Mouse (Mus musculus) cerebellum, adult (tissue): ENCODE results near the gene Mcam.

ENCODE experiments used
- ATAC-seq: cut with Nextera tagmentation; 2 replicates; pipeline ENCODE4 v1.9.2; 2017; ENCODE audit warnings: mild to moderate bottlenecking, moderate library complexity, mixed read lengths; ENCODE audit not compliant: insufficient number of reproducible peaks, low FRiP score, low TSS enrichment

Gene Mcam

DNA sequence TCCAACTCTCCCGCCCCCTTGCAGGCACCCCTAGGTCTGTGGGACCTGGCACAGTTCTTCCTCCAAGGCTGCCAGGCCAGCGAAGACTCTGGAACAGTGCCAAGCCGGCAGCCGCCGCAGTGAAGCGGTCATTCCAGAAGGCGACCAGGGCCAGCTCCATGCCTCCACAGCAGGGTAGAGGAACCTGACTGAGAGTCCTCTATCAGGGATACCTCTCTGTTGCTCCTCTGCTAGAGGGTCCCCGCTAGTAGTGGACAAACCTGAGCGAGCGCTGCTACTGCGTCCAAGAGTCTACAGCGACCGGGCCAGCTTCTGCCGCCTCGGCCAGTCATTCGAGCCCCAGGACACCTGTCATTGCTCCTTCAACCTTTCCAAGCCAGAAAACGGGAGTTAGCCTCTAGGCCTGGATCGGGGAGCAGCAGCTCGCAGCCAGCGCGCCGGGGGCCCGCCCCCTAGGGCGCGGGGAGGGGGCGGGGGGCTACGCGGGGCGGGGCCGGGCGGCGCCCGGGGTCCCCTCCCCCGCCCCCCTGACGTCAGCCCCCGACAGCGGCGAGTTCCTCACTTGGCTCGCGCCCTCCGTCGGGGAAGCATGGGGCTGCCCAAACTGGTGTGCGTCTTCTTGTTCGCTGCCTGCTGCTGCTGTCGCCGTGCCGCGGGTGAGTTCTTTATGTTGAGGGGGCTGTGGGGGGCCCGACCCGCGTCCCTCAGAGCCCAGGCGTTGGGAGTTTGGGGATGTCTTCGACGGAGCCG, at the start of gene Mcam:
Gene Mcam, plus strand, starts transcription at position 369 of the 750 bp plus-strand sequence.
- ATAC-seq, result peak; percentile 46

DNA sequence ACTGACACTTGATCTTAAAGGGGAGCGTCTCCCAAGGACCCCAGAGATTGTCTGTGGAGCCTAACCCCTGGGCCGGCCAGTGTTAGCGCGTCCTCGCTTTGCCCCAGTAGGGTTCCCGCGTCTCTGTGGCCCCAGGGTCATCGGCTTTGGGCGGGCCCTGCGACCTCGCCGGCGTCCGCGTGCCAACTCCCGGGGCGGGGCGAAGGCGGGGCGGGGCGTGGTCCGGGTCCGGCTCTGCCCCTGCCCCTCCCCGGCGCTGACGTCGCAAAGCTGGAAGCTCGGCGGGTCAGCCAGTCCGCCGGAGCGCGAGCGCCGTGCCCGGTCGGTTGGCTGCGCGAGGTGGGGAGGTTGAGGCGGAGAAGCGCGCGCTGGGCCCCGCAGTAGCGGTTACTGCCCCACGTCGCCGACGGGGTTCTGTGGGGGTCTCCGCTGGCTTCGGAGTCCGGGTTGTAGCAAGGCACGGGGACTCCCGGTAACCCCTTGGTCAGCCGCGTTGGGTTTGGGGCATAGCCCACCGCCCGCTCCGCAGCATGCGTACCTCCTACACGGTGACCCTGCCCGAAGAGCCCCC, 49.5 kb upstream of the Mcam start:
- ATAC-seq, result peak; percentile 41; the same call in 1 of the 2 replicates

- no peak for ATAC-seq
Observed at GRCm38 (mm10) chr9:44085276-44085675, 49.0 kb upstream of the Mcam start.

DNA sequence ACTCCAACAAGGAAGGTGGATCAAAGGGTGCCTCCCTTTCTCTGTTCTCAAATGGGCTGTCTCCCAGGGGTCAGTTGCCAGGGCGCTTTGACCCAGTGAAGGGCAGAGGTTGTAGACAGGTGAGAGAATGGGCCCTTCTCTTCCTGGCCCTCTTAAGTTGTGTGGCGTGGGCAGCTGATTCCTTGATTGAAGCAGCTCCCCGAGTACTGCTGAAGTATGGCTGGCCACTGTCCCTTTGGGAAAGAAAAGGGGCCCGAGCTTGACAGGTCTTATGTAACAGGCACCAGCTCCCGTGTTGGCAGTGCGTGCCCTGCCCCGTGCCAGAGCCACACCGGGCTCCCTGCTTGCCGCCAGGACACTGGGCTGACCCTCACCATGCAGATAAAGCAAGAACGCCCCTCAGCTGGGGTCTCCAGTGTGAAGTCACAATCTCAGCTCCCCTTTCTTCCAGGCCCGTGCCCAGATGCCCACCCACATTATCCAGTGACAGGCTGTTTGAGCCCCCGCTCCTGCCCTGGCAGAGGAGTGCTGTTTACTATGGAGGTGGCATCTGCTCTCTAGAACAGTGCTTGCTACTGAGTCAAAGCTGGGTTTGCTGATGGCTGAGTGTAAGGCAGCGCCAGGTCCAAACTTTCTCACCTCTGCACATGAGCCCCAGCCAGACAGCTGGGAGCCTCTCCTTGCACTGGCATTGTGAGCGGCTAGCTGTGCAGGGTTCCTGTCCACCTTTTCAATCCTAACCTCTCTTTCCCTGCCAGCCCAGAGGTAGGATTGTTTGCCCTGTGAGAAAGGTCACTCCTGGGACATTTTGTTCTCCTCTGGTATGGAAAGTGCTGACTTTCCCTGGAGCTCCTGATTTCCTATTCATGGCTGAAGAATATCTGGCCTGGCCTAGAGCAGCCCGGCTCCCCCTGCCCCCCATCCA, 48.3 kb upstream of the Mcam start:
- ATAC-seq, result peak; percentile 33; the same call in 1 of the 2 replicates

DNA sequence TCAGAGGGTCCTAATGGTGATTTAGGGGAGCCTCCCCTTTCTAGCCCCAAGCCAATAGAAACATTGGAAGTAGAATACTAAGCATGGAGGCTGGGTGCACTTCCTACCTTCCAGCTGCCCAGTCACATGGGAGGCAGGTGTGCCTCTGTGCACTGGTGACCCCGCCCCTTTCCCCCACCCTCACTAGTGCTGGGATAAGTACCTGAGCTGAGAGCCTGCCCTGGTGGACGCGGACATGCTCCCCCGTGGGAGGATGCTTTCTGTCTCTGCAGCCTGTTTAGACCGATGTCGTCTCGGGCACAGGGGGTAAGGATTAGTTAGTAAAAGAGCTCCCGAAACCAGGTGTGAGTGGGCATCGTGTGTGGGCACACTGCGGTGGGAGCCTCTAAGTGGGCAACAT, 47.3 kb upstream of the Mcam start:
- ATAC-seq, result no peak

- peak; percentile 19 for ATAC-seq
Observed at GRCm38 (mm10) chr9:44087761-44088455, 46.4 kb upstream of the Mcam start.

DNA sequence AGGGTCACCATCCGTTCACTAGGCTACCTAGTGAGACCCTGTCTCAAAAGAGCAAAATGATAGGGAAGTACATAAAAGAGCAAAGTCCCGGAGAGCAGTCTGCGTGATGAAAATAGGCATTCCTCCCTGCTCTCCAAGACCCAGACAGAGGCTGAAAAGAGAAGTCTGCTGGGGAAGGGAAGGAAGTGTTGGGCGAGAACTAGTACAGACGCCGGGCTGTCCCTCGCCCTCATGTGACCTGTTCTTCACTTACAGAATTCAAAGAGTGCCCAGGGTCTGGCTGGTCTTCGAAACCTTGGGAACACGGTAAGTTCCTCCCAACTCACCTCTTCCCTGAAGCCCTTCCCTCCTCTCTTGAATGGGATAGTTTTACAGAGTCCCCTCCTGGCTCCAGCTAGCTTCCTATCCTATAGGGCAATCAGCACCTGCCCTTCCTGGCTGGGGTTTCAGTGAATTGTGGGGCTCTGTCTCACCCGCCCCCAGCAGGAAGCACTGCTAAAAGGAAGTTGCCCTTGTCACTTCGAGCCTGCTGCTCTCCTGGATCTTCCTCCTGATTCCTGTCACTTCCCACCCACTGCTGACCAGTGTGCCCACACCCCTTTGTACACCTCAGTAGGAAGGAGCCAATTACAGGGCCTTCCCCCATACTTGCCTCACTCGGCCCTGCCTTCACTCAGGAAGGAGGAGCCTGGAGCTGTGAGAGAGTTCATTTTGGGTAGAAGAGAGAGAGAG, 45.2 kb upstream of the Mcam start:
- ATAC-seq, result no peak

GRCm38 (mm10) chr9:44093612-44094503, 40.4 kb upstream of the Mcam start:
- ATAC-seq, result 0 out of 2 replicates have a peak, but pooled peaks have one; percentile 57

DNA sequence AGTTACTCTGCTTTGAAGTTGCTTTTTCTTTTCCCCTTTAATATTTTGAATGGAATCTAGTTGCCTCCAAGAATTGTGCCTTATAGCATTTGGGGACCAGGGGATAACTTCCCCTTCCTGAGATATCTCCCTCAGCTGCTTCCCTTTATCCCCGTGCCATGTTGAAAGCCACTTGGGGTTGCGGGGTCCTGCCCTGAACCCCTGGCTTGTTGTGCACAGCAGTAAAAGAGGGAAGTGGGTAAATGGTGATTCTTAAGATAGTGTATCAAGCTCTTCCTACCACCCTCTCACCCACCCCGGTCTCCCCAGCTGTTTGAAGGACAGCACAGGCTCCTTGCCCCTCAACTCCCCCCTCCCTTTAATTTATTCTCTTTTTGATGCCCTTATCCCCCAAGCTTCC, 39.5 kb upstream of the Mcam start:
- ATAC-seq, result no peak

GRCm38 (mm10) chr9:44095781-44096180, 38.5 kb upstream of the Mcam start:
- ATAC-seq, result no peak

GRCm38 (mm10) chr9:44096536-44096935, 37.7 kb upstream of the Mcam start:
- no peak for ATAC-seq

- no peak for ATAC-seq
Observed at GRCm38 (mm10) chr9:44101490-44101889, 32.8 kb upstream of the Mcam start, which contains the start of gene Mfrp. Mfrp (plus strand) TSS chr9:44101729.

- no peak for ATAC-seq
Observed at GRCm38 (mm10) chr9:44104881-44105280, 29.4 kb upstream of the Mcam start.

DNA sequence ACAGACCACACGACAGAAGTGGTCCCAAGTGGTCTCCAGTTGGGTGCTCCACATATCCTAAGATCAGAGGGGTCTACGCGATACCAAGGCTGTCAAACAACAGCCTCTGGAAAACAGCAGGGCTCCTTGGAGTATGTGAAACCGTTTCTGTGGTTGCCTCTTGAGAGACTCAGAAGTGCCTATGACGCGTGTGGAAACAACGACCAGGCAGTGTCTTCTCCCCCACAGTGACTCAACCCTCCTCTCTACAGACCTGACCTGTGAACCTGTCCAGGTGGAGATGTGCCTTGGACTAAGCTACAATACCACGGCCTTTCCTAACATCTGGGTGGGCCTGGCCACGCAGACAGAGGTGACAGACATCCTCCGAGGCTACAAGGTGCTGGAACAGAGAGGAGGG, 28.5 kb upstream of the Mcam start:
- ATAC-seq, result no peak

GRCm38 (mm10) chr9:44106182-44106581, 28.1 kb upstream of the Mcam start:
- ATAC-seq, result no peak

GRCm38 (mm10) chr9:44106596-44106995, 27.7 kb upstream of the Mcam start:
- no peak for ATAC-seq

GRCm38 (mm10) chr9:44107110-44107509, 27.2 kb upstream of the Mcam start, which contains the start of gene C1qtnf5:
C1qtnf5 (plus strand) TSS chr9:44107245.
- ATAC-seq, result no peak

DNA sequence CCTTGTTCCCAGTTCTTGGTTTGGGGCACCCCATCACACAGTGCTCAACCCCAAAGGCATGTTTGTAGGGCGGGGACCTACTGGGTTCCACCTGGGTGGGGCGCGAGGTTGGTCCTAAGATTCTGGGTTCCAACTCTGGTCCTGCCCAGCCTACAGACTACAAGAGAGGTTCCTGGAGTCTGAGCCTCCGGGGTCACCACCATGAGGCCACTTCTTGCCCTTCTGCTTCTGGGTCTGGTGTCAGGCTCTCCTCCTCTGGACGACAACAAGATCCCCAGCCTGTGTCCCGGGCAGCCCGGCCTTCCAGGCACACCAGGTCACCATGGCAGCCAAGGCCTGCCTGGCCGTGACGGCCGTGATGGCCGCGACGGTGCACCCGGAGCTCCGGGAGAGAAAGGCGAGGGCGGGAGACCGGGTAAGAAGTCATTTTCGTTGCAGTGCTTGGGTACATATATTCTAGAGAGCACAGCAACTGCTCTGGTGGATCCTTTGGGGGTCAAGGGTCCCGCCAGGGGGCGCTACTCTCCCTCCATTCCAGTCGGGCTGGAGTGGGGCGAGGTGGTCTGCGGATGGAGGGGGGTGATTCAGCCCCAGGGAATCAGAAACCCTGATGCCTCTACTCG, 26.6 kb upstream of the Mcam start:
- no peak for ATAC-seq
